Comparison of ENCODE assay signal across 8 mouse cellular contexts in the genomic region with DNA sequence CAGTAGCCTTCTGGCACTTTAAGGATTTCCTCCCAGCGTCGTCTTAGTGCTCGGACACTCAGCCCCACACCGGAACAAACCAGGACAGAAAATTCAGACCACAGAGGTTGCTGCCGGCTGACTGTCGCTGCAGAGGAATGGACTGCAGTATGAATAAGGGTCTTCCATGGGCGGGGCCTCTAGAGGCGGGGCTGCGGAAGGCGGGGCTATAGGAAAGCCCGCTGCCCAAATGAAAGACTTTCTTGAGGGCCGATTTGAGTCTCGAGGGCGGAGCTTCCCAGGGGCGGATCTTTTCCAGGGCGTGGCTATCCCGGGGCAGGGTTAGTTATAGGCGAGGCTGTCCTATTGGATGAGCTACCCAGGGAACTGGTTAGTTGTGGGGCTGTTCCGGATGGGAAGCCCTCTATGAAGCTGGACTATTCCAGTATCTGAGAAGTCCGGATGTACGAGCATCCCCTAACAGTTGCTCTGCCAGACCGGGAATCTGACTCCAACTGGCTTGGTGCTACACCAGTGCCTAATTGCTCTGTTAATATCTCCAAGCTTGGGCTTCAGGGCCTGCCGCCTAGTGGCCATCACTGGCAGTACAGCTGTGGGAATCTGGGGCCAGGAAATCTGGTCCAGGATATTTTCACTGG. TPM values are rescaled to one million over a fixed set of nuclear protein-coding genes. Genes with fewer than 3 reads are reported as not detected.
DNase-seq lines count a peak whose midpoint lies in the region; ATAC-seq and TF ChIP-seq lines count a peak whose summit lies in the region.

A gene (minus strand): TSS at position 343 of the 638 bp plus-strand sequence.

- H3K4me3 ChIP-seq in bone marrow, adult 2 months (replicated peaks; ENCODE audit: control insufficient read depth, low read depth, low read length): no peak within 1 kb of the TSS
- H3K4me3 ChIP-seq in embryonic facial prominence, embryonic 11.5 days (ENCODE audit: low read depth, low read length): peak within 1 kb of the TSS; percentile 19
- H3K4me3 ChIP-seq in intestine, postnatal 0 days (ENCODE audit: low read depth, low read length): peak within 1 kb of the TSS; percentile 62
- peak within 1 kb of the TSS; percentile 54 for H3K4me3 ChIP-seq in midbrain, embryonic 10.5 days
- H3K4me3 ChIP-seq in small intestine, adult 2 months (ENCODE audit: low read depth, low read length): peak within 1 kb of the TSS; percentile 74

- TF ChIP-seq POLR2A in bone marrow, adult 2 months (IDR thresholded peaks at IDR 0.05; ENCODE audit: borderline replicate concordance, control insufficient read depth, low read depth, low read length): no peak
- no peak for TF ChIP-seq POLR2A in small intestine, adult 2 months (IDR thresholded peaks at IDR 0.05; ENCODE audit: low read depth, low read length)

- no peak within 1 kb of the TSS for H3K27ac ChIP-seq in bone marrow, adult 2 months (ENCODE audit: control insufficient read depth, insufficient read depth, low read depth, low read length, poor library complexity)
- no peak within 1 kb of the TSS for H3K27ac ChIP-seq in embryonic facial prominence, embryonic 11.5 days (replicated peaks; ENCODE audit: low read depth, low read length)
- no peak within 1 kb of the TSS; the same call in 1 of the 2 replicates for H3K27ac ChIP-seq in intestine, postnatal 0 days (ENCODE audit: low read depth, low read length)
- no peak within 1 kb of the TSS for H3K27ac ChIP-seq in midbrain, embryonic 10.5 days (replicated peaks)
- H3K27ac ChIP-seq in small intestine, adult 2 months (ENCODE audit: insufficient read depth, low read depth, low read length): peak within 1 kb of the TSS; percentile 30; the same call in 1 of the 2 replicates

- no peaks in the 10 kb centered on the region for H3K9me3 ChIP-seq in embryonic facial prominence, embryonic 11.5 days (replicated peaks; ENCODE audit: control insufficient read depth, low read length)
- no peaks in the 10 kb centered on the region for H3K9me3 ChIP-seq in intestine, postnatal 0 days (ENCODE audit: control insufficient read depth)
- H3K9me3 ChIP-seq in midbrain, embryonic 10.5 days (replicated peaks): no peaks in the 10 kb centered on the region

- WGBS in bone marrow, adult 2 months: 2% methylated on average over 23 of the region's 23 CpGs
- under 1% methylated on average over 23 of the region's 23 CpGs for WGBS in embryonic facial prominence, embryonic 11.5 days
- WGBS in intestine, postnatal 0 days: under 1% methylated on average over 23 of the region's 23 CpGs
- under 1% methylated on average over 23 of the region's 23 CpGs for WGBS in midbrain, embryonic 10.5 days
- 2% methylated on average over 23 of the region's 23 CpGs for WGBS in small intestine, adult 2 months

- DNase-seq in embryonic facial prominence, embryonic 11.5 days (ENCODE audit: low spot score): peak; percentile 92
- DNase-seq in left cerebral cortex, postnatal 36 days (ENCODE audit: low spot score in 2 of 2): peak; percentile 46 to 49
- DNase-seq in midbrain, embryonic 10.5 days (ENCODE audit: low spot score): peak; percentile 93

- peak; percentile 52 for TF ChIP-seq CTCF in bone marrow, adult 2 months (IDR thresholded peaks at IDR 0.05; ENCODE audit: control insufficient read depth, insufficient read depth, low read length)
- peak; percentile 94 for TF ChIP-seq CTCF in intestine, postnatal 0 days (IDR thresholded peaks at IDR 0.05; ENCODE audit: low read depth)
- peak; percentile 91; the same call in 1 of the 2 replicates for TF ChIP-seq CTCF in small intestine, adult 2 months (IDR thresholded peaks at IDR 0.05; ENCODE audit: extremely low read depth, insufficient read length, insufficient replicate concordance, low read depth, low read length)

- peak; percentile 99 for ATAC-seq in embryonic facial prominence, embryonic 11.5 days (replicated peaks; ENCODE audit: insufficient number of reproducible peaks, low FRiP score, low TSS enrichment, low read depth)
- ATAC-seq in granulocyte monocyte progenitor cell, adult 5-6 weeks (replicated peaks; ENCODE audit: poor library complexity, severe bottlenecking): peak; percentile 96
- ATAC-seq in intestine, postnatal 0 days: peak; percentile 99
- ATAC-seq in activated CD4-positive, CD25-positive, alpha-beta regulatory T cell, adult 4 months: no peak

- H3K36me3 ChIP-seq in embryonic facial prominence, embryonic 11.5 days (replicated peaks; ENCODE audit: control insufficient read depth, insufficient read depth, low read depth, low read length): no peaks in the 10 kb centered on the region
- H3K36me3 ChIP-seq in intestine, postnatal 0 days (ENCODE audit: control insufficient read depth, insufficient read depth): no peaks in the 10 kb centered on the region
- H3K36me3 ChIP-seq in midbrain, embryonic 10.5 days: no peaks in the 10 kb centered on the region
- no peaks in the 10 kb centered on the region; the same call in 1 of the 2 replicates for H3K36me3 ChIP-seq in small intestine, adult 2 months (ENCODE audit: control insufficient read depth, insufficient read depth, low read length)

- H3K4me2 ChIP-seq in embryonic facial prominence, embryonic 11.5 days (ENCODE audit: low read depth, low read length): peak within 1 kb of the TSS; percentile 41
- peak within 1 kb of the TSS; percentile 79 for H3K4me2 ChIP-seq in intestine, postnatal 0 days (replicated peaks; ENCODE audit: low read depth)

- no peaks in the 10 kb centered on the region for H3K27me3 ChIP-seq in embryonic facial prominence, embryonic 11.5 days (ENCODE audit: control insufficient read depth, insufficient read depth, low read length)
- H3K27me3 ChIP-seq in intestine, postnatal 0 days (replicated peaks; ENCODE audit: control insufficient read depth, insufficient read depth, low read length): no peaks in the 10 kb centered on the region
- H3K27me3 ChIP-seq in midbrain, embryonic 10.5 days (ENCODE audit: low read depth, poor library complexity, severe bottlenecking): no peaks in the 10 kb centered on the region
- H3K27me3 ChIP-seq in small intestine, adult 2 months (ENCODE audit: control insufficient read depth, insufficient read depth, low read length): no peaks in the 10 kb centered on the region

- no peaks in the 10 kb centered on the region for H3K4me1 ChIP-seq in bone marrow, adult 2 months (ENCODE audit: control insufficient read depth, insufficient read depth, low read length)
- no peaks in the 10 kb centered on the region for H3K4me1 ChIP-seq in embryonic facial prominence, embryonic 11.5 days (ENCODE audit: control insufficient read depth, insufficient read depth, low read length)
- no peaks in the 10 kb centered on the region for H3K4me1 ChIP-seq in intestine, postnatal 0 days (replicated peaks; ENCODE audit: control insufficient read depth, insufficient read depth, low read length)
- H3K4me1 ChIP-seq in midbrain, embryonic 10.5 days: peaks cover 4% of the 10 kb centered on the region
- no peaks in the 10 kb centered on the region; the same call in 1 of the 2 replicates for H3K4me1 ChIP-seq in small intestine, adult 2 months (ENCODE audit: control insufficient read depth, insufficient read depth, insufficient read length, low read length)

- intact Hi-C loops in left cerebral cortex, postnatal 36 days (cut with DNase I): no loop called here

- H3K9ac ChIP-seq in embryonic facial prominence, embryonic 11.5 days (replicated peaks; ENCODE audit: low read length): no peak within 1 kb of the TSS; the same call in 1 of the 2 replicates
- H3K9ac ChIP-seq in intestine, postnatal 0 days (ENCODE audit: low read depth, low read length): peak within 1 kb of the TSS; percentile 31; the same call in 1 of the 2 replicates

RNA-seq across cellular contexts. Expression of the gene that starts here (rescaled TPM):
- polyA plus RNA-seq in bone marrow, adult 2 months (2011; ENCODE audit: insufficient read depth, insufficient read length, low replicate concordance, missing spikeins): 1.00 TPM in 1 of 2 replicates, not detected in the other
- polyA plus RNA-seq in embryonic facial prominence, embryonic 11.5 days (2014; fragmentation: Nextera tagmentation; extraction: Ambion mirVana): 1.9 and 2.5 TPM in 2 replicates
- total RNA-seq in granulocyte monocyte progenitor cell, adult 5-6 weeks (2014; fragmentation: Nextera tagmentation): not detected in 2 replicates
- 0.22 TPM in 1 of 2 replicates, not detected in the other for total RNA-seq in granulocyte monocyte progenitor cell, adult 5-6 weeks (2017)
- 2.4 and 3.4 TPM in 2 replicates for polyA plus RNA-seq in intestine, postnatal 0 days (2015; fragmentation: Nextera tagmentation; extraction: Ambion mirVana)
- under 1 TPM; 0.54 to 0.82 TPM for total RNA-seq in left cerebral cortex, postnatal 36 days (2021)
- polyA plus RNA-seq in midbrain, embryonic 10.5 days (2016; fragmentation: Nextera tagmentation; extraction: Ambion mirVana): 3.9 and 4.2 TPM in 2 replicates
- 3.4 and 4.4 TPM in 2 replicates for polyA plus RNA-seq in small intestine, adult 2 months (2012; rRNA removed)
- not detected for polyA plus RNA-seq in activated CD4-positive, CD25-positive, alpha-beta regulatory T cell, adult 4 months (2017; shearing (Covaris generic))

Comparison
In these comparisons a context has a peak if more than half of its experiments do, and no peak if none do; other contexts are left out.
1. Peak in ATAC-seq in granulocyte monocyte progenitor cell, adult 5-6 weeks; RNA of the gene not detected or under 1 TPM.
2. Peak in DNase-seq in left cerebral cortex, postnatal 36 days; RNA of the gene not detected or under 1 TPM.